In the genomic region with DNA sequence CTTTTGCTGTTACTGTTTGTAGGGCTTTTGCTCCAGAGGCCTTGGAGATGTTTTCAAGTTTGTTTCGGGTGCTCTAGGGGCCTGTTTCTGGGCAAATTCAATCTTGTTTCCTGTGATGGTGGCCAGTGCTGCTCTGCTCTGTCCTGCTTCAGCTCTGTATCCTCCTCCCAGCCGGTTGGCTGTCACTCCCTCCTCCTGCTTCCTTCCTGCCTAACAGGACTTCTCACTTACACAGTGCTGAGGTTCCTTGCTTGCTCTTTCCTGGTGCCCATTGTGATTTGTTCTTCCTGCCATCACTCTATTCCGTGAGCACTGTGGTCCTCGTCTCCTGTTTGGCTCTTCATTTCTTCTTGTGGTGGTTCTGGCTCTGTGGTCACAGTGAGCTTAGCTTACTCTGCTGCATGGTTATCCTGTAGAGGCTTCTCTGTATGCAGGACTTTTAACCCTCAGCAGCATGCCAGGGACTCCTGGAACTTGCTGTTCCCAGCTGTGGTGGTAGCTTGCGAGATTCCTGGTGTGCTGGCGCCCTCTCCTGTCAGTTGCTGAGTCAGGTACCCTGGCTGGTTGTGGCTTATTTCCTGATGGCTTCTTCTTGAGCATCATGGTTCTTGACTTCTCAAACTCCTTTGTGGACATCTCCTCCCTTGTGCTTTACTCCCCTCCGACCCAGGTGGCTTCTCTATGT, we compare ENCODE assay signal across 8 mouse cellular contexts.
DNase-seq lines count a peak whose midpoint lies in the region.

No protein-coding gene starts in this region.

- no peaks in the 10 kb centered on the region for H3K27me3 ChIP-seq in megakaryocyte, embryonic 14.5 days (replicated peaks)

- no peaks in the 10 kb centered on the region for H3K9me3 ChIP-seq in megakaryocyte, embryonic 14.5 days

- peaks cover 83% of the 10 kb centered on the region for H3K36me3 ChIP-seq in megakaryocyte, embryonic 14.5 days (replicated peaks; ENCODE audit: low read length)

- DNase-seq in R1 (ENCODE audit: low read depth, low spot score), result peak; percentile 60
- DNase-seq in cerebellum, postnatal 25 days, result peak; percentile 85 to 88
- DNase-seq in gastrocnemius, adult 8-10 months (ENCODE audit: low spot score in 2 of 2), result peak; percentile 74 to 82
- DNase-seq in hindlimb bud, embryonic 11.5 days (ENCODE audit: extremely low spot score, low read depth, low spot score), result peak; percentile 46
- peak; percentile 68 to 74 for DNase-seq in left cerebral cortex, adult 8-10 months (ENCODE audit: low spot score in 2 of 2)
- DNase-seq in right cerebral cortex, postnatal 14 days, result peak; percentile 83
- DNase-seq in urinary bladder, postnatal 25 days (ENCODE audit: low spot score), result peak; percentile 71

- peak overlapping the region; percentile 78 for H3K4me3 ChIP-seq in megakaryocyte, embryonic 14.5 days (replicated peaks)

- peaks cover 100% of the 10 kb centered on the region for H3K4me1 ChIP-seq in megakaryocyte, embryonic 14.5 days

Comparison
In these comparisons a context has a peak if more than half of its experiments do, and no peak if none do; other contexts are left out.
1. Peak in every context shown above with its lines: DNase-seq and H3K4me3 ChIP-seq.